Mouse (Mus musculus) heart, postnatal 4 days (tissue): Measurements from ENCODE around the gene Klhl24. TPM values are rescaled to one million over a fixed set of nuclear protein-coding genes. Genes with fewer than 3 reads are reported as not detected.
"Not testable (repeated sequence)": the region's sequence is repeated elsewhere in the genome, so short reads cannot be mapped to it uniquely, and the experiment has no call there.

Source experiments
- DNase-seq: peaks from one replicate; pipeline ENCODE4 v3.0.0; 2021
- total RNA-seq, 2 experiments: library from RNA; stranded (reverse); gene quantifications; 2 replicates each; pipeline ENCODE4 v1.2.3; 2021

Klhl24 gene
- 100 to 1,000 TPM in 1 of 2 experiments, 10 to 100 TPM in 1; 96.1 to 104 TPM for total RNA-seq

- DNase-seq, result peak; percentile 93
Measured at GRCm38 (mm10) chr16:20097069-20097710, at the start of gene Klhl24. Gene Klhl24, plus strand, starts transcription at chr16:20097542.

- DNase-seq, result no peak
Measured at GRCm38 (mm10) chr16:20052655-20053054, 44.7 kb upstream of the Klhl24 start.

- DNase-seq, result no peak
Measured at GRCm38 (mm10) chr16:20072770-20073169, 24.6 kb upstream of the Klhl24 start.

GRCm38 (mm10) chr16:20076675-20077074 lies 20.7 kb upstream of the Klhl24 start:
- DNase-seq, result no peak

GRCm38 (mm10) chr16:20080271-20080670 lies 17.1 kb upstream of the Klhl24 start:
- DNase-seq, result no peak

- no peak for DNase-seq
Measured at GRCm38 (mm10) chr16:20084623-20085022, 12.7 kb upstream of the Klhl24 start.

- DNase-seq, result no peak
Measured at GRCm38 (mm10) chr16:20085250-20085905, 12.0 kb upstream of the Klhl24 start.

GRCm38 (mm10) chr16:20086976-20087375 lies 10.4 kb upstream of the Klhl24 start:
- no peak for DNase-seq

- no peak for DNase-seq
Measured at GRCm38 (mm10) chr16:20089636-20090035, 7.7 kb upstream of the Klhl24 start.

- peak; percentile 53 for DNase-seq
Measured at GRCm38 (mm10) chr16:20090921-20091575, 6.3 kb upstream of the Klhl24 start.

- DNase-seq, result peak; percentile 20
Measured at GRCm38 (mm10) chr16:20095966-20096365, 1.4 kb upstream of the Klhl24 start.

- DNase-seq, result peak; percentile 97
Measured at GRCm38 (mm10) chr16:20097711-20098374, 501 bp downstream of the Klhl24 start.

GRCm38 (mm10) chr16:20098375-20098727 lies 1.0 kb downstream of the Klhl24 start:
- DNase-seq, result no peak

GRCm38 (mm10) chr16:20098866-20099629 lies 1.7 kb downstream of the Klhl24 start:
- DNase-seq, result peak; percentile 29

- no peak for DNase-seq
Measured at GRCm38 (mm10) chr16:20106996-20107395, 9.7 kb downstream of the Klhl24 start.

- no peak for DNase-seq
Measured at GRCm38 (mm10) chr16:20108961-20109360, 11.6 kb downstream of the Klhl24 start.

GRCm38 (mm10) chr16:20112649-20113048 lies 15.3 kb downstream of the Klhl24 start:
- DNase-seq, result no peak

GRCm38 (mm10) chr16:20116069-20116468 lies 18.7 kb downstream of the Klhl24 start:
- DNase-seq, result no peak

- DNase-seq, result not testable (repeated sequence)
Measured at GRCm38 (mm10) chr16:20126319-20126883, 29.1 kb downstream of the Klhl24 start.

- no peak for DNase-seq
Measured at GRCm38 (mm10) chr16:20130397-20130796, 33.1 kb downstream of the Klhl24 start.

- peak; percentile 83 for DNase-seq
Measured at GRCm38 (mm10) chr16:20140772-20141531, 43.6 kb downstream of the Klhl24 start, which contains the start of gene Yeats2. Gene Yeats2, plus strand, starts transcription at chr16:20141063.
